23 mouse cellular contexts compared by ENCODE assay signal in genomic region chr15:79850143-79850542, GRCm38 (mm10). TPM values are rescaled to one million over a fixed set of nuclear protein-coding genes. Genes with fewer than 3 reads are reported as not detected.
"Had no signal": no experiment of that assay in that cellular context is flagged by ENCODE, and none has a peak within 500 bp of the region (broad histone marks: within the 10 kb centered on the region; RNA-seq: fewer than 3 reads in every experiment).

No protein-coding gene starts in this region.

- H3K4me3 ChIP-seq: kidney, embryonic 15.5 days; left cerebral cortex, adult 2 months; lung, embryonic 15.5 days; midbrain, embryonic 15.5 days; myocyte; neural tube, embryonic 13.5 days had no signal

- H3K27ac ChIP-seq: kidney, embryonic 15.5 days; left cerebral cortex, adult 2 months; lung, embryonic 15.5 days; midbrain, embryonic 15.5 days; neural tube, embryonic 13.5 days had no signal

- H3K36me3 ChIP-seq: kidney, embryonic 15.5 days; lung, embryonic 15.5 days; midbrain, embryonic 15.5 days; neural tube, embryonic 13.5 days had no signal

- H3K9me3 ChIP-seq: kidney, embryonic 15.5 days; lung, embryonic 15.5 days; midbrain, embryonic 15.5 days; neural tube, embryonic 13.5 days had no signal

- H3K4me2 ChIP-seq: kidney, embryonic 15.5 days; liver, embryonic 11.5 days; lung, embryonic 15.5 days; midbrain, embryonic 11.5 days; midbrain, embryonic 15.5 days; neural tube, embryonic 13.5 days had no signal

- DNase-seq: kidney, adult 8-10 months; kidney, postnatal 14 days; kidney, postnatal 4 days; layer of hippocampus, postnatal 36 days; lung, postnatal 14 days; lung, postnatal 4 days; thymus, postnatal 25 days had no signal

- H3K27me3 ChIP-seq: kidney, embryonic 15.5 days; lung, embryonic 15.5 days; midbrain, embryonic 15.5 days; neural tube, embryonic 13.5 days had no signal

- H3K9ac ChIP-seq: kidney, embryonic 15.5 days; lung, embryonic 15.5 days; midbrain, embryonic 15.5 days; neural tube, embryonic 13.5 days had no signal

- ATAC-seq: inflammation-experienced regulatory T-cells, adult 6 months; intestine, postnatal 0 days; midbrain, embryonic 15.5 days had no signal

RNA-seq across cellular contexts. Expression of gene Npcd, which starts 16.1 kb away (rescaled TPM):
- total RNA-seq: megakaryocyte progenitor cell, adult 5-6 weeks; megakaryocyte-erythroid progenitor cell, adult 5-6 weeks; neutrophil, adult 5-6 weeks had no signal
- polyA plus RNA-seq: inflammation-experienced regulatory T-cells, adult 6 months; intestine, postnatal 0 days; kidney, embryonic 15.5 days; limb, embryonic 11.5 days; liver, embryonic 11.5 days; liver, embryonic 16.5 days; midbrain, embryonic 11.5 days; neural tube, embryonic 13.5 days; thymus, postnatal 0 days had no signal

RNA-seq across cellular contexts. Expression of gene Nptxr, which starts 45.6 kb away (rescaled TPM):
- total RNA-seq: megakaryocyte-erythroid progenitor cell, adult 5-6 weeks had no signal
